Mouse (Mus musculus): ENCODE results near the gene Map4k1.

GRCm38 (mm10) chr7:28956270-28956669 is 25.6 kb upstream of the Map4k1 start:
- TF ChIP-seq POLR2A (IDR thresholded peaks at IDR 0.05; ENCODE audit: borderline replicate concordance, low read depth, low read length) (no peak), CTCF (IDR thresholded peaks at IDR 0.05; ENCODE audit: low read depth, low read length) (no peak)
